ENCODE assay signal across 28 mouse cellular contexts in genomic region chr7:45727625-45728024, GRCm38 (mm10). TPM values are rescaled to one million over a fixed set of nuclear protein-coding genes. Genes with fewer than 3 reads are reported as not detected.
DNase-seq lines count a peak whose midpoint lies in the region; ATAC-seq and TF ChIP-seq lines count a peak whose summit lies in the region.
"Had no signal": no experiment of that assay in that cellular context is flagged by ENCODE, and none has a peak within 500 bp of the region (broad histone marks: within the 10 kb centered on the region; RNA-seq: fewer than 3 reads in every experiment).

No protein-coding gene starts in this region.

- no peaks in the 10 kb centered on the region for H3K27me3 ChIP-seq in testis, adult 2 months (ENCODE audit: control insufficient read depth, insufficient read depth, low read length)
- no peaks in the 10 kb centered on the region for H3K27me3 ChIP-seq in intestine, embryonic 16.5 days (replicated peaks; ENCODE audit: control insufficient read depth, insufficient read depth, low read length)
- no peaks in the 10 kb centered on the region for H3K27me3 ChIP-seq in stomach, embryonic 14.5 days (ENCODE audit: control insufficient read depth, insufficient read depth, low read length)
- no peaks in the 10 kb centered on the region for H3K27me3 ChIP-seq in stomach, postnatal 0 days (ENCODE audit: control insufficient read depth, insufficient read depth, low read length)
- H3K27me3 ChIP-seq: embryonic facial prominence, embryonic 13.5 days; forebrain, embryonic 13.5 days; heart, embryonic 12.5 days; heart, embryonic 15.5 days; hindbrain, embryonic 13.5 days had no signal

- no peaks in the 10 kb centered on the region for H3K9me3 ChIP-seq in intestine, embryonic 16.5 days (ENCODE audit: control insufficient read depth, low read length)
- no peaks in the 10 kb centered on the region for H3K9me3 ChIP-seq in stomach, embryonic 14.5 days (ENCODE audit: control insufficient read depth, low read depth, low read length)
- H3K9me3 ChIP-seq in stomach, postnatal 0 days (ENCODE audit: control insufficient read depth, low read length), result no peaks in the 10 kb centered on the region
- H3K9me3 ChIP-seq: embryonic facial prominence, embryonic 10.5 days; embryonic facial prominence, embryonic 13.5 days; forebrain, embryonic 13.5 days; heart, embryonic 12.5 days; heart, embryonic 15.5 days; hindbrain, embryonic 10.5 days; hindbrain, embryonic 13.5 days had no signal

- no peak overlapping the region for H3K27ac ChIP-seq in testis, adult 2 months (ENCODE audit: control insufficient read depth, insufficient read depth, low read depth, low read length)
- H3K27ac ChIP-seq in intestine, embryonic 16.5 days (ENCODE audit: low read length), result peak overlapping the region; percentile 79
- peak overlapping the region; percentile 56; the same call in 1 of the 2 replicates for H3K27ac ChIP-seq in stomach, embryonic 14.5 days (ENCODE audit: low read length)
- peak overlapping the region; percentile 73 for H3K27ac ChIP-seq in stomach, postnatal 0 days (replicated peaks)
- H3K27ac ChIP-seq: embryonic facial prominence, embryonic 10.5 days; embryonic facial prominence, embryonic 13.5 days; forebrain, embryonic 13.5 days; heart, embryonic 15.5 days; hindbrain, embryonic 10.5 days; hindbrain, embryonic 13.5 days had no signal

- TF ChIP-seq CTCF in testis, adult 2 months (IDR thresholded peaks at IDR 0.05; ENCODE audit: control insufficient read depth, insufficient read depth, insufficient replicate concordance, low read depth, low read length), result no peak
- no peak for TF ChIP-seq CTCF in stomach, postnatal 0 days (IDR thresholded peaks at IDR 0.05; ENCODE audit: low read depth)

- H3K9ac ChIP-seq in intestine, embryonic 16.5 days (ENCODE audit: low read depth, low read length), result no peak overlapping the region
- no peak overlapping the region for H3K9ac ChIP-seq in stomach, embryonic 14.5 days (replicated peaks; ENCODE audit: low read depth, low read length)
- H3K9ac ChIP-seq in stomach, postnatal 0 days (ENCODE audit: low read length), result no peak overlapping the region
- H3K9ac ChIP-seq: embryonic facial prominence, embryonic 13.5 days; forebrain, embryonic 13.5 days; forebrain, postnatal 0 days; heart, embryonic 12.5 days; heart, embryonic 15.5 days; hindbrain, embryonic 13.5 days had no signal

- no peak for TF ChIP-seq POLR2A in testis, adult 2 months (IDR thresholded peaks at IDR 0.05; ENCODE audit: control insufficient read depth, low read depth, low read length)

- DNase-seq in testis, postnatal 10 days (ENCODE audit: low spot score), result no peak
- DNase-seq in stomach, postnatal 0 days (ENCODE audit: low spot score), result peak; percentile 82
- DNase-seq in frontal cortex, postnatal 25 days (ENCODE audit: low spot score in 2 of 2), result no peak
- DNase-seq in B cell, adult 2 months, result no peak
- no peak for DNase-seq in kidney, adult 9 months
- DNase-seq: adrenal gland, postnatal 14 days; cerebellum, adult 11 months; cerebellum, adult 2 months; cerebellum, adult 9-11 months; cerebellum, postnatal 25 days; forebrain, postnatal 0 days; gastrocnemius, postnatal 25 days; heart, postnatal 10 days; heart, postnatal 36 days had no signal

- ATAC-seq in intestine, embryonic 16.5 days, result peak; percentile 34
- ATAC-seq in stomach, embryonic 14.5 days (ENCODE audit: insufficient number of reproducible peaks, insufficient read depth, low FRiP score, low read depth), result peak; percentile 59
- ATAC-seq in stomach, postnatal 0 days (ENCODE audit: low FRiP score, low TSS enrichment), result peak; percentile 80
- ATAC-seq: activated CD4-positive, CD25-positive, alpha-beta regulatory T cell, adult 4 months; forebrain, embryonic 13.5 days; forebrain, postnatal 0 days; hindbrain, embryonic 16.5 days had no signal

- no peak for TF ChIP-seq EP300 in stomach, postnatal 0 days (optimal IDR thresholded peaks at IDR 0.05)

- peak overlapping the region; percentile 80 for H3K4me3 ChIP-seq in testis, adult 2 months (ENCODE audit: control insufficient read depth, low read depth, low read length)
- H3K4me3 ChIP-seq in intestine, embryonic 16.5 days (ENCODE audit: low read length), result no peak overlapping the region
- no peak overlapping the region for H3K4me3 ChIP-seq in stomach, embryonic 14.5 days (ENCODE audit: low read depth, low read length)
- no peak overlapping the region for H3K4me3 ChIP-seq in stomach, postnatal 0 days (ENCODE audit: low read depth, low read length)
- H3K4me3 ChIP-seq: embryonic facial prominence, embryonic 10.5 days; embryonic facial prominence, embryonic 13.5 days; erythroblast, embryonic 14.5 days; forebrain, embryonic 13.5 days; heart, embryonic 12.5 days; heart, embryonic 15.5 days; hindbrain, embryonic 10.5 days; hindbrain, embryonic 13.5 days had no signal

- no peaks in the 10 kb centered on the region for H3K36me3 ChIP-seq in testis, adult 2 months (ENCODE audit: control insufficient read depth, insufficient read depth, low read length)
- H3K36me3 ChIP-seq in intestine, embryonic 16.5 days (ENCODE audit: control insufficient read depth, insufficient read depth, low read length), result peaks cover 17% of the 10 kb centered on the region
- H3K36me3 ChIP-seq in stomach, embryonic 14.5 days (ENCODE audit: control insufficient read depth, insufficient read depth, low read length), result peaks cover 28% of the 10 kb centered on the region
- peaks cover 10% of the 10 kb centered on the region for H3K36me3 ChIP-seq in stomach, postnatal 0 days (ENCODE audit: control insufficient read depth, insufficient read depth, low read length)

- peak overlapping the region; percentile 4; the same call in 1 of the 2 replicates for H3K4me2 ChIP-seq in intestine, embryonic 16.5 days (ENCODE audit: low read depth, low read length)
- H3K4me2 ChIP-seq in stomach, embryonic 14.5 days (replicated peaks; ENCODE audit: low read depth, low read length), result no peak overlapping the region
- no peak overlapping the region for H3K4me2 ChIP-seq in stomach, postnatal 0 days (replicated peaks; ENCODE audit: low read depth)
- H3K4me2 ChIP-seq: embryonic facial prominence, embryonic 13.5 days; forebrain, embryonic 13.5 days; heart, embryonic 12.5 days; heart, embryonic 15.5 days; hindbrain, embryonic 13.5 days had no signal

- WGBS in intestine, embryonic 16.5 days, result 50% methylated on average over 3 of the region's 3 CpGs
- 75% methylated on average over 3 of the region's 3 CpGs for WGBS in stomach, embryonic 14.5 days
- WGBS in stomach, postnatal 0 days, result 48% methylated on average over 3 of the region's 3 CpGs

- peaks cover 5% of the 10 kb centered on the region for H3K4me1 ChIP-seq in testis, adult 2 months (ENCODE audit: control insufficient read depth, insufficient read depth, low read length)
- H3K4me1 ChIP-seq in intestine, embryonic 16.5 days (ENCODE audit: control insufficient read depth, insufficient read depth, low read length), result peaks cover 39% of the 10 kb centered on the region
- peaks cover 11% of the 10 kb centered on the region for H3K4me1 ChIP-seq in stomach, embryonic 14.5 days (ENCODE audit: control insufficient read depth, insufficient read depth, low read length)
- 0 out of 2 replicates have a peak, but pooled peaks cover 4% of the 10 kb centered on the region for H3K4me1 ChIP-seq in stomach, postnatal 0 days (replicated peaks; ENCODE audit: control insufficient read depth, insufficient read depth)

RNA-seq across cellular contexts. Expression of gene Spaca4, which starts 2.0 kb away (rescaled TPM):
- polyA plus RNA-seq in testis, adult 2 months (2012; rRNA removed), result 589 and 614 TPM in 2 replicates
- polyA plus RNA-seq in intestine, embryonic 16.5 days (2015; fragmentation: Nextera tagmentation; extraction: Ambion mirVana), result 0.86 and 1.0 TPM in 2 replicates
- polyA plus RNA-seq in stomach, embryonic 14.5 days (2014; fragmentation: Nextera tagmentation; extraction: Ambion mirVana), result 0.38 TPM in 1 of 2 replicates, not detected in the other
- polyA plus RNA-seq in stomach, postnatal 0 days (2015; fragmentation: Nextera tagmentation; extraction: Ambion mirVana), result 0.39 and 0.56 TPM in 2 replicates
- polyA plus RNA-seq: activated CD4-positive, CD25-positive, alpha-beta regulatory T cell, adult 4 months; cerebellum, adult 2 months; embryonic facial prominence, embryonic 13.5 days; erythroblast, embryonic 14.5 days; forebrain, embryonic 13.5 days; forebrain, postnatal 0 days; frontal cortex, adult 2 months; heart, embryonic 12.5 days; heart, embryonic 15.5 days; hindbrain, embryonic 10.5 days; hindbrain, embryonic 13.5 days; hindbrain, embryonic 16.5 days had no signal

RNA-seq across cellular contexts. Expression of gene Fam83e, which starts 6.6 kb away (rescaled TPM):
- polyA plus RNA-seq in testis, adult 2 months (2012; rRNA removed), result 145 and 176 TPM in 2 replicates
- 30.9 and 34.2 TPM in 2 replicates for polyA plus RNA-seq in intestine, embryonic 16.5 days (2015; fragmentation: Nextera tagmentation; extraction: Ambion mirVana)
- 3.1 and 4.1 TPM in 2 replicates for polyA plus RNA-seq in stomach, embryonic 14.5 days (2014; fragmentation: Nextera tagmentation; extraction: Ambion mirVana)
- 21.6 and 24.8 TPM in 2 replicates for polyA plus RNA-seq in stomach, postnatal 0 days (2015; fragmentation: Nextera tagmentation; extraction: Ambion mirVana)
- polyA plus RNA-seq: activated CD4-positive, CD25-positive, alpha-beta regulatory T cell, adult 4 months; forebrain, postnatal 0 days had no signal

RNA-seq across cellular contexts. Expression of gene Sphk2, which starts 9.8 kb away (rescaled TPM):
- 33.4 and 34.6 TPM in 2 replicates for polyA plus RNA-seq in testis, adult 2 months (2012; rRNA removed)
- polyA plus RNA-seq in intestine, embryonic 16.5 days (2015; fragmentation: Nextera tagmentation; extraction: Ambion mirVana), result 55.6 and 59.2 TPM in 2 replicates
- 24.4 TPM in 2 replicates for polyA plus RNA-seq in stomach, embryonic 14.5 days (2014; fragmentation: Nextera tagmentation; extraction: Ambion mirVana)
- 23.6 and 24.5 TPM in 2 replicates for polyA plus RNA-seq in stomach, postnatal 0 days (2015; fragmentation: Nextera tagmentation; extraction: Ambion mirVana)

RNA-seq across cellular contexts. Expression of gene Rpl18, which starts 12.4 kb away (rescaled TPM):
- 517 and 652 TPM in 2 replicates for polyA plus RNA-seq in testis, adult 2 months (2012; rRNA removed)
- 1,070 and 1,157 TPM in 2 replicates for polyA plus RNA-seq in intestine, embryonic 16.5 days (2015; fragmentation: Nextera tagmentation; extraction: Ambion mirVana)
- 1,227 and 1,272 TPM in 2 replicates for polyA plus RNA-seq in stomach, embryonic 14.5 days (2014; fragmentation: Nextera tagmentation; extraction: Ambion mirVana)
- polyA plus RNA-seq in stomach, postnatal 0 days (2015; fragmentation: Nextera tagmentation; extraction: Ambion mirVana), result 893 and 919 TPM in 2 replicates

RNA-seq across cellular contexts. Expression of gene Dbp, which starts 22.7 kb away (rescaled TPM):
- 11.2 and 12.9 TPM in 2 replicates for polyA plus RNA-seq in testis, adult 2 months (2012; rRNA removed)
- polyA plus RNA-seq in intestine, embryonic 16.5 days (2015; fragmentation: Nextera tagmentation; extraction: Ambion mirVana), result 2.3 and 3.2 TPM in 2 replicates
- 6.4 and 6.7 TPM in 2 replicates for polyA plus RNA-seq in stomach, embryonic 14.5 days (2014; fragmentation: Nextera tagmentation; extraction: Ambion mirVana)
- polyA plus RNA-seq in stomach, postnatal 0 days (2015; fragmentation: Nextera tagmentation; extraction: Ambion mirVana), result 8.8 and 12.6 TPM in 2 replicates

Comparison
In these comparisons a context has a peak if more than half of its experiments do, and no peak if none do; other contexts are left out.
1. RNA of gene Spaca4, which starts 2.0 kb away (polyA plus RNA-seq): 589 to 614 TPM in testis, adult 2 months; 0.86 to 1.0 TPM in intestine, embryonic 16.5 days, 0.39 to 0.56 TPM in stomach, postnatal 0 days and 0.38 TPM in stomach, embryonic 14.5 days; every median in the first group is over 100 times any median in the second.
2. Peak in every context shown above with its lines, with median percentiles within 50 percentile points of each other: ATAC-seq.